Mouse (Mus musculus) erythroblast, embryonic 14.5 days (primary cell): ENCODE data around the gene Ammecr1.
A peak's percentile ranks its signal among the peaks of the same experiment; 100 is the strongest.

Experiments used
- GATA1 ChIP-seq: IDR thresholded peaks from 2 replicates; pipeline ENCODE4 v1.6.1; 2012; ENCODE audit warnings: low read length, inconsistent platforms, mixed read lengths
- TAL1 ChIP-seq: IDR thresholded peaks from 3 replicates; pipeline ENCODE4 v1.6.1; 2012; ENCODE audit warnings: low read length, inconsistent platforms, mixed read lengths

GRCm38 (mm10) chrX:142981530-142982130, 15.1 kb upstream of the Ammecr1 start:
- TF ChIP-seq GATA1, result no peak
- TF ChIP-seq TAL1, result 0 out of 3 replicates have a peak, but pooled peaks have one; percentile 25
